Mouse (Mus musculus) liver, adult 2 months (tissue): Measurements from ENCODE around the gene Ackr2.

Experiments used
- CTCF ChIP-seq: fragments of 200-500 bp; IDR thresholded peaks from 2 replicates; pipeline ENCODE4 v1.5.1; 2011; ENCODE audit warnings: low read depth, low read length, control low read depth
- POLR2A ChIP-seq: fragments of 200-500 bp; IDR thresholded peaks from 2 replicates; pipeline ENCODE4 v1.6.1; 2011; ENCODE audit warnings: low read length, control low read depth; ENCODE audit not compliant: insufficient read depth; ENCODE audit errors: extremely low read depth

DNA sequence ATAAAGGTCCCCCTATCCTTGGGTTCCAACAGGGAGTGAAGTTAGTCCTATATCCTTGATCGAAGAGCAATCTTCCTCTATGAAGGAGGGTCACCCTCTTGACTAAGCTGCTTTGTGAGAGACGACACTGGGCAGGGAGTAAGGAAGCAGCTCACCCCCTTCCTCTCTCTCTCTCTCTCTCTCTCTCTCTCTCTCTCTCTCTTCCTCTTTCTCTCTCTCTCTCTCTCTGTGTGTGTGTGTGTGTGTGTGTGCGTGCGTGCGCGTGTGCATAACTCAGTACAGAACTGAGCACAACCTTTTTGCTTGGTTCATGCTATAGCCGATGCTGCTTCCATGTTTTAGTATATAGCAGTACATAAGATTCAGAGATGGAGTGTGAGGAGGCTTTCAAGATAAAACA, 6.8 kb downstream of the Ackr2 start:
- no peak for TF ChIP-seq CTCF
- TF ChIP-seq POLR2A = no peak
